Mouse (Mus musculus): ENCODE data around the gene Lhfpl2. TPM values are rescaled to one million over a fixed set of nuclear protein-coding genes. Genes with fewer than 3 reads are reported as not detected.

Gene Lhfpl2
- polyA plus RNA-seq, 1 experiment = 10.8 TPM

- Histone ChIP-seq H3K4me3 (ENCODE audit: insufficient read depth, low read length) (no peak overlapping the region), H3K4me1 (ENCODE audit: control insufficient read depth, insufficient read depth, low read length) (no peaks in the 10 kb centered on the region), H3K27ac (ENCODE audit: insufficient read depth, low read length) (no peak overlapping the region)
- TF ChIP-seq POLR2A (IDR thresholded peaks at IDR 0.05; ENCODE audit: extremely low read depth, insufficient read depth, low read length) = no peak
- TF ChIP-seq CTCF (IDR thresholded peaks at IDR 0.05; ENCODE audit: extremely low read depth, insufficient read depth, low read length) = no peak
Measured at GRCm38 (mm10) chr13:94193227-94193626, 135.6 kb downstream of the Lhfpl2 start.

DNA sequence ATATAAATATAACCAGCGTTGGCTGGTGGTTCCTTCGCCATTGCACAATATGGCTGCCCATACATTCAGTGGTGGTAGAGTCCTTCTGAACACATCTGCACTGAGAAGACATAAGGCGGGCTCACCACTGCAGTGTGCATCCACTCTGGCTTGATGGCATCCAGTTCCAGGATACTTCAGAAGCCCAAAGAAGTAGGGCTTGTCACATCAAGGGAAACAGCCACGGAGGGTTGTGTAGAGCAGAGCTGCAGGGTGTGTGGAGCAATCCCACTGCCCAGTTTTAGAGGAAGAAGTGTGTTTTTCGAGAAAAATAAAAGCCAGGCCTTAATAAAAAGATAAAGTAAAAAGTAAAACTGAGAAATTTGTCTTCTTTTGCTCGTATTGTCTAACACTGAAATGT lies 141.0 kb downstream of the Lhfpl2 start:
- Histone ChIP-seq H3K4me3 (ENCODE audit: insufficient read depth, low read length) (no peak overlapping the region), H3K4me1 (ENCODE audit: control insufficient read depth, insufficient read depth, low read length) (no peaks in the 10 kb centered on the region), H3K27ac (ENCODE audit: insufficient read depth, low read length) (no peak overlapping the region)
- TF ChIP-seq CTCF (IDR thresholded peaks at IDR 0.05; ENCODE audit: extremely low read depth, insufficient read depth, low read length) (no peak), POLR2A (IDR thresholded peaks at IDR 0.05; ENCODE audit: extremely low read depth, insufficient read depth, low read length) (no peak)

DNA sequence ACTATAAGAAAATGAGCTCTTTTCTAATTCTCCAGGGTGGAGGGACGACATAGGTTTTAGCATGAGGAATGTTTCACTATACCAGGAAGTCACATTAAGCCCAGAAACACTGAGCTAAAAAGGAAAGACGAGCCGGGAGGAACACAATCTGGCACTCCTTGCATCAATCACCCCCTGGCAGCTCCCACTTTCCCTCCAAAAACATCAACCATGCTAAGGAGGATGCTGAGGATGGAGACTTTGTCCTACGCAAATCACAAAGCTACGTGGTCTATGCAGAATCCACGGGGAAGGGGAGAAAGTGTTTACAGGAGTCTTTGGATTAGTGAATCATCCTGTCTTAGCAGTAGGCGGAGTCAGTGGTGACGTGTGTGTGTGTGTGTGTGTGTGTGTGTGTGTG lies 142.2 kb downstream of the Lhfpl2 start:
- Histone ChIP-seq H3K27ac (ENCODE audit: insufficient read depth, low read length) (no peak overlapping the region), H3K4me3 (ENCODE audit: insufficient read depth, low read length) (no peak overlapping the region), H3K4me1 (ENCODE audit: control insufficient read depth, insufficient read depth, low read length) (no peaks in the 10 kb centered on the region)
- TF ChIP-seq POLR2A (IDR thresholded peaks at IDR 0.05; ENCODE audit: extremely low read depth, insufficient read depth, low read length) (no peak), CTCF (IDR thresholded peaks at IDR 0.05; ENCODE audit: extremely low read depth, insufficient read depth, low read length) (no peak)

GRCm38 (mm10) chr13:94205234-94205633 lies 147.6 kb downstream of the Lhfpl2 start:
- Histone ChIP-seq H3K4me1 (ENCODE audit: control insufficient read depth, insufficient read depth, low read length) (no peaks in the 10 kb centered on the region), H3K4me3 (ENCODE audit: insufficient read depth, low read length) (no peak overlapping the region), H3K27ac (ENCODE audit: insufficient read depth, low read length) (no peak overlapping the region)
- TF ChIP-seq CTCF (IDR thresholded peaks at IDR 0.05; ENCODE audit: extremely low read depth, insufficient read depth, low read length) (peak; percentile 78), POLR2A (IDR thresholded peaks at IDR 0.05; ENCODE audit: extremely low read depth, insufficient read depth, low read length) (no peak)

GRCm38 (mm10) chr13:94207973-94208372 lies 150.4 kb downstream of the Lhfpl2 start:
- TF ChIP-seq CTCF (IDR thresholded peaks at IDR 0.05; ENCODE audit: extremely low read depth, insufficient read depth, low read length) = no peak
- no peak for TF ChIP-seq POLR2A (IDR thresholded peaks at IDR 0.05; ENCODE audit: extremely low read depth, insufficient read depth, low read length)
- no peak overlapping the region for H3K27ac ChIP-seq (ENCODE audit: insufficient read depth, low read length)
- no peak overlapping the region for H3K4me3 ChIP-seq (ENCODE audit: insufficient read depth, low read length)
- no peaks in the 10 kb centered on the region; the same call in none of the 2 replicates for H3K4me1 ChIP-seq (ENCODE audit: control insufficient read depth, insufficient read depth, low read length)

DNA sequence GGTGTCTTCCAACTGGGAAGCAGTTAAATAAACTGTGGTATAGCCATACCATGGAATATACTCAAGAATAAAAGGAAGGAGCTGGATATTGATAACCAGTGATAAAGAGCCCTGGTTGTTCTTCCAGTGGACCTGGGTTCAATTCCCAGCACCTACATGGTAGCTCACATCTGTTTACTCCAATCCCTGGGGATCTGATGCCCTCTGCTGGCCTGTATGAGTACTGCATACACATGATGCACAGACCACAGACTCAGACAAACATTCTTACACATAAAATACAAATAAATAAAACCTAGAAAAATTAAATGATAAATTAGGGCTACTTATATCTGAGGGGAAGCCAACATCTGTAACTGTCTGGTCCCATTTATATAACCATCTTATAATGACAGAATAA lies 151.3 kb downstream of the Lhfpl2 start:
- Histone ChIP-seq H3K4me3 (ENCODE audit: insufficient read depth, low read length) (no peak overlapping the region), H3K27ac (ENCODE audit: insufficient read depth, low read length) (no peak overlapping the region), H3K4me1 (ENCODE audit: control insufficient read depth, insufficient read depth, low read length) (no peaks in the 10 kb centered on the region; the same call in none of the 2 replicates)
- TF ChIP-seq CTCF (IDR thresholded peaks at IDR 0.05; ENCODE audit: extremely low read depth, insufficient read depth, low read length) = peak; percentile 31
- no peak for TF ChIP-seq POLR2A (IDR thresholded peaks at IDR 0.05; ENCODE audit: extremely low read depth, insufficient read depth, low read length)

GRCm38 (mm10) chr13:94211236-94212119 lies 153.9 kb downstream of the Lhfpl2 start:
- Histone ChIP-seq H3K4me3 (ENCODE audit: insufficient read depth, low read length) (no peak overlapping the region), H3K27ac (ENCODE audit: insufficient read depth, low read length) (no peak overlapping the region), H3K4me1 (ENCODE audit: control insufficient read depth, insufficient read depth, low read length) (no peaks in the 10 kb centered on the region; the same call in none of the 2 replicates)
- TF ChIP-seq POLR2A (IDR thresholded peaks at IDR 0.05; ENCODE audit: extremely low read depth, insufficient read depth, low read length) (no peak), CTCF (IDR thresholded peaks at IDR 0.05; ENCODE audit: extremely low read depth, insufficient read depth, low read length) (no peak)

- no peak for TF ChIP-seq CTCF (IDR thresholded peaks at IDR 0.05; ENCODE audit: extremely low read depth, insufficient read depth, low read length)
- no peak for TF ChIP-seq POLR2A (IDR thresholded peaks at IDR 0.05; ENCODE audit: extremely low read depth, insufficient read depth, low read length)
- H3K4me3 ChIP-seq (ENCODE audit: insufficient read depth, low read length) = no peak overlapping the region
- no peaks in the 10 kb centered on the region; the same call in none of the 2 replicates for H3K4me1 ChIP-seq (ENCODE audit: control insufficient read depth, insufficient read depth, low read length)
- no peak overlapping the region for H3K27ac ChIP-seq (ENCODE audit: insufficient read depth, low read length)
Measured at GRCm38 (mm10) chr13:94212179-94212578, 154.6 kb downstream of the Lhfpl2 start.

DNA sequence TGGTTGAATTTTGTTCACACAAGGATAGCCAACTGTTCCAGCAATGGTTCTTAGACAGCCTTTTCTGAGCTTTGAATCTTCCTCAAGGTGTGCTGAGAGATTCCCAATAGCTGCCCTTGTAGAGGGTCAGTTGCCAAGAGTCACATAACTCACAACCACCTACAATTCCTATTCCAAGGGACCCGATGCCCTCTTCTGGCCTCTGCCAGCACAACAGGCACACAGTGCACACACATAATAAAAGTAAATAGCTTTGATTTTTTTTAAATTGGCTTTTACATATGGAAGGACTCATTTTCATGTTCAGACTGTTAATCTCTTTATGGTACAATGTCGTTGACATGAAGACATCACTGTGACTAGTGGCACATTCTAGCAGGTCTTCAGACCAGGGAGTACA lies 155.1 kb downstream of the Lhfpl2 start:
- Histone ChIP-seq H3K4me1 (ENCODE audit: control insufficient read depth, insufficient read depth, low read length) (no peaks in the 10 kb centered on the region; the same call in none of the 2 replicates), H3K27ac (ENCODE audit: insufficient read depth, low read length) (no peak overlapping the region)
- TF ChIP-seq POLR2A (IDR thresholded peaks at IDR 0.05; ENCODE audit: extremely low read depth, insufficient read depth, low read length) = no peak
- TF ChIP-seq CTCF (IDR thresholded peaks at IDR 0.05; ENCODE audit: extremely low read depth, insufficient read depth, low read length) = peak; percentile 25; the same call in 1 of the 2 replicates

DNA sequence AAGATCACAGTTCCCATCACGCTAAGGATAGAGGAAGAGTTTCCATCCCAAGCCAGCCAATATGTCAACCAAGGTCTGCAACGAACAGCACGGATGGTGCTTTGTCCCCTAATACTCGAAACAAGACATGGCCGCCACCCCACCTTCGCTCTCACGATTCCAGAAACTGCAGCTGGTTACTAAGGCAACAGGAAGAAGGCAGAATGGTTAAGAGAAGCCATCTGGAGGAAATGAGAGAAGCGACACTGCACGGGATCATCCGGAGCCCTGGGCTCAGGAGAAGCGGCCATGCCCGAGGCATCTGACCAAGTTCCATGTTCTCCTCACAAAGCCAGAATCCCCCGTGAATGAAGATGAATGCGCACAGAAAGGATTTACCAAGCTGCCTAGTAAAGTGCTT lies 166.0 kb downstream of the Lhfpl2 start:
- H3K4me3 ChIP-seq (ENCODE audit: insufficient read depth, low read length) = peak overlapping the region; percentile 21
- peaks cover 1% of the 10 kb centered on the region; the same call in 1 of the 2 replicates for H3K4me1 ChIP-seq (ENCODE audit: control insufficient read depth, insufficient read depth, low read length)
- TF ChIP-seq POLR2A (IDR thresholded peaks at IDR 0.05; ENCODE audit: extremely low read depth, insufficient read depth, low read length) (no peak), CTCF (IDR thresholded peaks at IDR 0.05; ENCODE audit: extremely low read depth, insufficient read depth, low read length) (no peak)
- no peak overlapping the region for H3K27ac ChIP-seq (ENCODE audit: insufficient read depth, low read length)

More for the DNA sequence above, 155.1 kb downstream of the Lhfpl2 start:
- H3K4me3 ChIP-seq (ENCODE audit: insufficient read depth, low read length) = no peak overlapping the region

All from cortical plate, adult 2 months (tissue).